Mouse (Mus musculus) neural tube, postnatal 0 days (tissue): ENCODE results near the gene Mtg1. TPM values are rescaled to one million over a fixed set of nuclear protein-coding genes. Genes with fewer than 3 reads are reported as not detected.

Source experiments
- polyA plus RNA-seq: library from polyadenylated mRNA; unstranded; fragments of >200 nt; fragmentation: Nextera tagmentation; extraction: Ambion mirVana; gene quantifications from 2 replicates; pipeline ENCODE4 v1.2.1, GENCODE M21; 2015

Gene Mtg1
- 30.5 and 34.5 TPM in 2 replicates for polyA plus RNA-seq

DNA sequence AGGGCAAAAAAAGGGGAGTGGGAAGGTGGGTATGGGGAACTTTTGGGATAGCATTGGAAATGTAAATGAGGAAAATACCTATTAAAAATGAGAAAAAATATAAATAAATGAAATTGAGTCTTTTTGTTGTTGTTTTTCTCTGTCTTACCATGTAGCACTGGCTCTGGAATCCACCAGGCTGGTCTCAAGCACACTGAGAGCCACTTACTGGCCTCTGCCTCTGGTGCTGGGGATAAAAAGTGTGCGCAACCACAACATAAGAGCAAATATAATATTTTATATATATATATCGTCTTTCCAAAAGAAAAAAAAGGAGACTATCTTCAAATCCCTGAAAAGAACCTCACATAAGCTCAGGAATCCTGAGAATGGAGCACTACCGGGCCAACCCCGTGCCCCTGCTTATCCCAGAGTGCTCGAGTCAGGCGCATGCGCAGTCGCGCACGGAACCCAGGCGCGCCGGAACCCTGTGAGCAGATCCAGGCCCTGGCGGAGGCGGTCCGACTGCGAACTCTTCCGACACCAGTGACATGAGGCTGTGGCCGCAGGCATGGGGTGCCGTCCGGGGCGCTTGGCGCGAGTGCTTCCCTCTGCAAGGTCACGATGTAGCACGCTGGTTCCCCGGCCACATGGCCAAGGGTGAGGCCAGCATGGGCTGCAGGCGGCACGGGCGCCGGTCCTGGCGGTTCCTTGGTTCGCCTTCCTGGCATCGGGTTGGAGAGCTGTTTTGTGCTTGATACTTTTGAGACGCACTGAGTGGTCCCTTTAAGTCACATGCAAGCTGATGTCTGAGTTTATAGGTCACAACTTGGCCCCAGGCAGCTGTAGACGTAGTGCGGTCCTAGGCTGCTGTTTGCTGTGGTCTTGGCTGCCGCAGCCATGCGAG lies at the start of gene Mtg1:
TSS of gene Mtg1 (plus strand) at position 430 of the 886 bp plus-strand sequence.

DNA sequence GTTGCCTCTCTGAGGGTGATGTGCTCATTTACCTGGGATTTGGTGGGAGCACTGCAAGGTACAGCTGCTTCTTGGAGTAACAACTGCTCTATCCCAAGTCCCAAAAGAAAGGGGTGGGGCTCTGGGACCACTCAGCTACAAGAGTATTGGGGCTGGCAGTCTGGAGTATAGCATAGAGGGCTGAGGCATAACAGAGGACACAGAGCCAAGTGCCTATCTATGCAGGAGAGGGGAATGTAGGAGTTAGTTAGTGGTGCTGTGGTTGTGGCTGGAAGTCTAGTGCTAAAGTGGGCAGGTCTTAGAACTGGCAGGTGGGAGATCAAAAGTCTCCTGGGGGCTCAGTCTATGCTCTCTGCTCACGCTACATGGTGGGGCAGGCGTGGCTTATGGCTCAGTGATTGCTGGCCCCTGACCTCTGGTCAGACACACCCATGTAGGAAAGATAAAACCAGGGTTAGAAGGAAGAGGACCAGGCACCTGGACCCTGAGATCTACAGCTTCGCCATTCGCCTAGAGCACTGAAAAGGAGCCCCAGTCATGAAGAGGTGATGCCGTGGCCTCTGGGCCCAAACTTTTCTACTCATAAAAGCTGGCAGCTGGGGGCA lies 44.3 kb upstream of the Mtg1 start, which contains the start of gene Prap1:
TSS of gene Prap1 (plus strand) at position 472 of the 605 bp plus-strand sequence.

GRCm38 (mm10) chr7:140101993-140102860 lies 35.1 kb upstream of the Mtg1 start, which contains the start of gene Fuom:
Gene Fuom (minus strand): TSS chr7:140102441.

GRCm38 (mm10) chr7:140115583-140116328 lies 21.6 kb upstream of the Mtg1 start, which contains the start of gene Paox:
Gene Paox (plus strand): TSS chr7:140115799.

DNA sequence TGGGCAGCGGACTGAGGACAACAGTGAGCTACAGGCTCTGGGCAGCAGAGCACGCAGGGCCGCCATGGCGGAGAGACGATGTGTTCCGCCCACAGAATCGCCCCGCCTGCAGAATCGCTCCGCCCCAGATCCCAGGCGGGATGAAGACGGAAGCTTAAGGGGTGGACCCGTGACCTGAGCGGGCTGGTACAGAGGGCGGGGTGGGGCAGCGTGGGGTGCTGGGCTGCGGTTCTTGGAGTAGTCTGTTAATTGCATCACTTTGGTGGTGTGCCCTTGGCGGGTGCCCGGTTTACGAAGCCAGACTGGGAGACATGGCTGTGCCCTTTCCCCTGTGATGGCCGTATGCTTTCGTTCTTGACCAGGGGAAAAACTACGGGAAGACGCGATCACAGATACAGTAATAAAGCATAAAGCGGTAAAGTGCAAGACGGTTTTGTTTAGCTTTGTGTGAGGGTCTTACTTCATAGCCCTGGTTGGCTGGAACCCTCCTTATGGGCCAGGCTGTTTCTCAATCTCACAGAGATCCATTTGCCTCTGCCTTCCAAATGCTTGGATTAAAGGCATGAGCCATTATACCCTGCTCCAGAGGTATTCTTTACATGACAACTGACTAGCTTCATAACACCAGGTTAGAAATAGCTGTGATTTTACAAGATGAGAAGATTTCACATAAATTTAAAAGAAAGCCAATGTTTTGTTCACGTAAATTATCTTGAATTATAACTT lies 20.9 kb upstream of the Mtg1 start, which contains the start of gene Echs1:
TSS of gene Echs1 (minus strand) at position 148 of the 726 bp plus-strand sequence.

GRCm38 (mm10) chr7:140154218-140154927 lies 17.0 kb downstream of the Mtg1 start, which contains the start of gene Sprn:
Gene Sprn (minus strand): TSS chr7:140154877.

DNA sequence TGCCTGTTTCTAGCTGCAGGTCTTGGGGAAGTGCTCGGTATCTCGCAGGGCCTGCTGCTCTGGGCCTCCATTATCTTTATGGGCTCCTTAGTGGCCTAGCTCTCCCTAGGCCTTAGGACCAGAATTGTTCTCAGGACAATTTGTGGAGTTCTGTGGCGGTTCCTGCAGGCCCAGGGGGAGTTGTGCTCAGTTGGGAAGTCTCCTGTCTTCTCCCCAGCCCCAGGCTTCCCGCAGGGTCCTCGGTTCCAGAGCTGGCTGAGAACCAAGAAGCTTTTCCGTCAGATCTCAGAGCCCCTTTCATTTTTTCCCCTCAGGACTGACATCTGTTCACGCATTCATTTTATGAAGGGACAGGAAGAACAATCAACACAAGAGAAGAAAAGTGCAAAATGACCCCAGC lies 27.3 kb downstream of the Mtg1 start, which contains the start of gene Olfr522:
TSS of gene Olfr522 (minus strand) at position 101 of the 400 bp plus-strand sequence.

DNA sequence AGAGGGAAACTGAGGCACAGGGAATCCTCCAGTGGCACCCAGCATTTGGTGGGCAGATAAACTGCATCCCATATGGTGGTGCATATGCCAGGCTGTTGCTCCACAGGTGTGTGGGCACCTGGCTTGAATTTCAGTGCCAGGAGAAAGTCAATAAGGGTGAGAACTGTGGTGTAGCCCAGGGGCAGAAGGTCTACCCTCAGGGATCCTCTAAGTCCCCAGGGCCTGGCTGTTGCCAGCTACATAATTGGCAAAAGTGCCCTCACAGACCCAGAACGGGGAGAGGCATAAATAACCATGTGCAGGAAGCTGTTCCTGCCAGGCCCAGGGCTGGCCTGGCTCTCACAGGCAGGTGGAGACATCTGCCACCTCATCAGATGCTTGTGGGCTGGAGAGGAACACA lies 35.6 kb downstream of the Mtg1 start, which contains the start of gene Olfr523:
TSS of gene Olfr523 (plus strand) at position 282 of the 400 bp plus-strand sequence.

Other genes with a start within 250 kb of the Mtg1 start
- 12.1 and 14.6 TPM in 2 replicates for gene Kndc1, start 242.9 kb upstream of the Mtg1 start, polyA plus RNA-seq
- not detected in 2 replicates for gene Utf1, start 193.8 kb upstream of the Mtg1 start, polyA plus RNA-seq
- gene 6430531B16Rik, start 158.8 kb upstream of the Mtg1 start, polyA plus RNA-seq, result 1.1 and 1.5 TPM in 2 replicates
- gene Adam8, start 145.0 kb upstream of the Mtg1 start, polyA plus RNA-seq, result 0.85 and 0.88 TPM in 2 replicates
- 52.0 and 54.8 TPM in 2 replicates for gene Zfp511, start 101.2 kb upstream of the Mtg1 start, polyA plus RNA-seq
- gene Tubgcp2, start 100.9 kb upstream of the Mtg1 start, polyA plus RNA-seq, result 44.1 and 46.2 TPM in 2 replicates
- 0.79 and 0.99 TPM in 2 replicates for gene Msx3, start 88.5 kb upstream of the Mtg1 start, polyA plus RNA-seq
- 625 and 662 TPM in 2 replicates for gene Caly, start 55.0 kb upstream of the Mtg1 start, polyA plus RNA-seq
- gene Prap1, start 44.2 kb upstream of the Mtg1 start, polyA plus RNA-seq, result not detected in 2 replicates
- gene Fuom, start 35.1 kb upstream of the Mtg1 start, polyA plus RNA-seq, result 64.5 and 69.4 TPM in 2 replicates
- 8.7 and 11.0 TPM in 2 replicates for gene Paox, start 21.8 kb upstream of the Mtg1 start, polyA plus RNA-seq
- 127 and 133 TPM in 2 replicates for gene Echs1, start 21.1 kb upstream of the Mtg1 start, polyA plus RNA-seq
- gene Sprn, start 17.3 kb downstream of the Mtg1 start, polyA plus RNA-seq, result 31.2 and 31.7 TPM in 2 replicates
- not detected in 2 replicates for gene Olfr522, start 27.2 kb downstream of the Mtg1 start, polyA plus RNA-seq
- gene Olfr523, start 35.7 kb downstream of the Mtg1 start, polyA plus RNA-seq, result not detected in 2 replicates
- not detected in 2 replicates for gene Olfr524, start 68.4 kb downstream of the Mtg1 start, polyA plus RNA-seq
- not detected in 2 replicates for gene Cd163l1, start 80.7 kb downstream of the Mtg1 start, polyA plus RNA-seq
- not detected in 2 replicates for gene 5830411N06Rik, start 109.7 kb downstream of the Mtg1 start, polyA plus RNA-seq
- not detected in 2 replicates for gene Olfr525, start 183.3 kb downstream of the Mtg1 start, polyA plus RNA-seq
- gene Olfr527, start 196.5 kb downstream of the Mtg1 start, polyA plus RNA-seq, result not detected in 2 replicates
- gene Olfr60, start 224.1 kb downstream of the Mtg1 start, polyA plus RNA-seq, result not detected in 2 replicates
- gene Olfr530, start 238.8 kb downstream of the Mtg1 start, polyA plus RNA-seq, result not detected in 2 replicates